Mouse (Mus musculus) megakaryocyte, embryonic 14.5 days (primary cell): ENCODE results near the gene 1110008P14Rik.

Experiments used
- FLI1 ChIP-seq: IDR thresholded peaks from 2 replicates; pipeline ENCODE4 v1.6.1; 2012; ENCODE audit warnings: low read length, inconsistent platforms, mixed read lengths
- GATA1 ChIP-seq: IDR thresholded peaks from 3 replicates; pipeline ENCODE4 v1.6.1; 2012; ENCODE audit warnings: mixed read lengths, low read length, inconsistent platforms, borderline replicate concordance

GRCm38 (mm10) chr2:32394973-32395372 is 13.2 kb upstream of the 1110008P14Rik start:
- TF ChIP-seq GATA1 (no peak), FLI1 (no peak)
